Mouse (Mus musculus) gastrocnemius, adult 18-20 months (tissue): ENCODE measurements around the gene Zfp46. TPM values are rescaled to one million over a fixed set of nuclear protein-coding genes. Genes with fewer than 3 reads are reported as not detected.
A peak's percentile ranks its signal among the peaks of the same experiment; 100 is the strongest.

Experiments
- DNase-seq: peaks from one replicate; pipeline ENCODE4 v3.0.0; 2021; ENCODE audit warnings: low spot score
- total RNA-seq, 2 experiments: library from RNA; stranded (reverse); gene quantifications; 2 replicates each; pipeline ENCODE4 v1.2.3; 2021

Zfp46 gene
- total RNA-seq, 2 experiments from 2014 or later: 29.7 to 33.3 TPM

DNA sequence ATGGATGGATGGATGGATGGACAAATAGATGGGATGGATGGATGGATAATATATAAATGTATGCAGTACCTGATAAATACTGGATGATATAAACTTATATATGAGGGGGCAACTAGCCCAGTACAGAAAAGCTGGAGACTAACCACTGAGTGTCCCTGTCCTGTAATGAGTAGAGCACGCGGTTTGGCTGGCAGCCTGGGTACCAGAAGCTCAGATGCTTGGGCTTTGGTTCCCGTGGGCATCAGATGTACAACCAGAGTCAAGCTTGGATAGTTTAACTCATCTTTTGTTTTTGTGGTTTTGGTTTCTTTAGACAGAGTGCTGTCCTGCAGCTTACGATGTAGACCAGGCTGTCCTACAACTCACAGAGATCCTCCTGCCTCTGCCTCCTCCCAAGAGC lies 20.9 kb upstream of the Zfp46 start:
- DNase-seq: no peak

DNA sequence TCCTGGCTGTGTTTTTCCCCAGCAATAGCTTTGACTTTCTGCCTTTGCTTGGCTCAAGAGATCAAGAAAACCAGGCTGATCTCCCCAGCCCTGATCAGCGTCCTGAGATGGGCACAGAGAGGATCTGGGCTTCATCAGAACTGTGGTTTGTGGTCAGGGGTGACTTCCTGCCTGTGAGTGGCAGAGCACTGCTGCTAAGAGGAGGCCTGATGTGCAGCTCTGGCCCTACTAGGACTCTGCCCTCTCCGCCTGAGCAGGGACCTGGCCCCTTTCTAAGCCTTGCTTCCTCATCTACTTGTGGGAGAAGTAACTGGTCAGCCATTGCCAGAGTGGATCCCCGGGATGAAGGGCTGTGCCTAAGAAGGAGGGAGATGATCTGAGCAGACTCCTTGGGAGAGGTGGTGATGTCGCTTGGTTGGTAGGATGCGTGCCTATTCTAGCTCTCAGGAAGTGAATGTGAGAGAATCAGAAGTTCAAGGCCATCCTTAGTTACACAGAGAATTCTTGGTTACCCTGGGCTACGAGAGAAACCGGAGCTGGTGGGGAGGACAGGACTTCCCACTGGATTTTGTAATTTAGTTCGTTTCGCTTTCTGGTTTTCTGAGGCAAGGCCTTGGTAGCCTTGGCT lies 17.7 kb upstream of the Zfp46 start:
- no peak for DNase-seq

DNA sequence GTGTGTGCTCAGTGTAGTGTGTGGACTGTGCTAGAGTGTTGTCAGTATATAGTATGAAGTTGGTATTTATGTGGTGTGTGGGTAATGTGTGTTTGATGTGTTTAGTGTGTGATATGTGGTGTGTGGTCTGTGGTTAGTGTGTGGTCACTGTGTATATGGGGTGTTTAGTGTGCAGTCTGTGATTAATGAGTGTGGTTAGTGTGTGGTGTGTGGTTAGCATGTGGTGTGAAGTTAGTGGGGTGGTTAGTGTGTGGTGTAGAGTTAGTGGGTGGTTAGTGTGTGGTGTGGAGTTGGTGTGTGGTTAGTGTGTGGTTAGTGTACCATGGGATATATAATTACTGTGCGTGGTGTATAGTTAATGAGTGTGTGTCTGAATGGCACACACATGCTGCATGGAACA lies 15.6 kb upstream of the Zfp46 start:
- no peak for DNase-seq

DNA sequence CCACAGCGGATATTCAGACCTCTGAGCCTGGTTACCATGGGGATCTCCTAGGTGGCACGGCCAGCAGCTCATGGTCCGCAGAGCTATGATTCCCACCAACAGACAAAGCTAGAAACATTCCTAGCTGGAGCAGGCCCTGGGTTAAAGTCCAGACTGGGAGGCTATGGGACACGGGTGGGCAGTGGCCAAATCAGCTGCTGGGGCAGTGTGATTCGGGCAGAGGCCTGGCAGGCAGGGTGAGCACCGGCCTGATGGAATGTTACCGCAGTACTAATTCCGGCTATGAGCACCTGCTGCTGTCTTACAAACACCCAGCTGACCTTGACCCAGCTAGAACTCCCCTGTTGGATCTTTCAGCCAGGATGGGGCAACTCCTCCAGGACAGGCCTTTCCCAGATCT lies 13.8 kb upstream of the Zfp46 start:
- DNase-seq: peak; percentile 60

DNA sequence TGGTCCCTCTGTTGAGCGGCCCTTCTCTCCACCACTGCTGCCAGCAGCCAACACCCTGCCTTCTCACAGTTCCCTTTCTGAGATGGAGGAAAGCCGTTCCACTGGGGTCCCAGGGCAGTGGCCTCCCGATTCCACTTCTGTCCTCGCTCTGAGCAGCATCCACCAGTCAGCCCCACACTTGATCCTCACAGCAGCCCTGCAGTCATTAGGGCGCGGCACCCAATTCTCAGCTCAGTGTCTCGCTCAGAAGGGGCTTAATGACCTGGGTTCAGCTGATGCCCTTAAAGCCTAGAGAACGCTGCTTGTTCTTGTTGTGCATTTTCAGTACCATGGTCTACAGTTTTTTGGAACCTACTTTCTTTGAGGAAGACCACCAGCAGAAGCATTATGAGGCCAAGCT lies 3.4 kb upstream of the Zfp46 start:
- DNase-seq: no peak

DNA sequence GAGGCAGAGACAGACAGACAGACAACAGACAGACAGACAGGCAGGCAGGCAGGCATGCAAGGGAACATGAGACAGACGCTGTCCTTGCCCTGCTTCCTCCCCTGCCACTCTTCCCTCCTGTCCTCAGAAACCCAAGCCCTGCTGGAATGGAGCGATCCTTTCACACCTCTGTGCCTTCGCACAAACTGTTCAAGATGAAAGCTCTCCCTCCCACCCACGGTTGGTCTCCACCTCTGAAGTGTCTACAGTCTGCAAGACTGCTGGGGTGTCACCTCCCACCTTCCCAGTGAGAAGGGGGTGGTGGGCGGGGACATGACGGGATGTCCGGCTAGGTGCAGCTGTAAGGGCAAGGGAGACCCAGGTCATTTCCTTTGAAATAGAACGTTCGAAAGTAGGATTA lies 2.9 kb upstream of the Zfp46 start:
- peak; percentile 69 for DNase-seq

DNA sequence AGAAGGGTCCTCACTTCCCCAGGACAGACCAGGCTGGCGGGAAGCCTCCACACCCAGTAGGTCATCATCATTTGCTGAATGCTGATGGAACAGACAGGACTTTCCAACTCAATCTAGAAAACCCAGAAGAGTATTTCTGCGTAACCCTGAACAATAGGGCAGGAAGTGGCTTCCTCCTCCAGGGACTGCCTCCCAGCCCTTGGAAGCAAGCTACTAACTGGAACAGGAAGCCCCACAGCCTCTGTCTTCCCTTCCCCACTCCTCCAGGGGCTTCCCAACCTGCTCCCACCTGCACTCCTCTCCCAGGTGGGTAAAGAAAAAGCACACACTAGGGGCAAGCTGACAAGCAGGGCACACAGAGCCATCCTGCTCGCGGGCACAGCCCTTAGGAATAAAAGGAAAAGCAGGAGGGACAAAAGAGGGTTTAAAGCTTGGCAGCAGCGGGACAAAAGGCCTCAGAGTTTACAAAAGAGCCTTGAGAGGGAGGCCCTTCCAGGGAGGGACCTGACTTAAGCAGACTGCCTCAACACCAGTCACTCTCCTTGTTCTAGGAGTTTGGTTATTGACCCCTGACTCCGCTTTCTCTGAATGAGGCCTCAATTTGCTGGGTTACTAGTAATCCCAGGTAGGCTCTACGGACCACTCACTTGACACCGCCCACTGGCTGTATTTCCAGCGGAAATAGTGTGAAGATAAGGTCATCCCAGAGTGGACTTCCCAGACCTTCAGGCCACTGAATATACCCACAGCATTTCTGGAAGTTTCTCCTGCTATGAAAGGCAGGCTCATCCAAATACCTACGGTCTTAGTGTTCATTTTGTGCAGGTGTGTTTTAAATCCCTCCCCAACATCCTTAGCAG lies 1.6 kb upstream of the Zfp46 start:
- no peak for DNase-seq

DNA sequence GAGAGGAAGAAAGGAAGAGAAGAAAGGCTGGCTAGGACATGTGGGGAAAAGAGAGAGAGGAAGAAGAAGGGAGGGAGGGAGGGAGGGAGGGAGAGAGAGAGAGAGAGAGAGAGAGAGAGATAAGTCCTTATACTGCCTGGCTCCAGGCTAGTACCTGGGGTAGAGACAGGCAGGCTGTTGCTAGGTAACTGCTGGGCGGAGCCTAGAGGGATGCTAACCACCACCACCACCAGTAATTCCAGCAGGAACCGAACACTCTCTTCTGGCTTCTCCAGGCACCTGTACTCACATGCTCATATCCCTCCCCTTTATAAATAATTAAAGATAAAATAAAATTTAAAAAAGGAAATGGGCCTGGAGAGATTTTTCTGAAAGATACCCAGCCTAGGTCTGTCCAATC lies 700 bp upstream of the Zfp46 start:
- no peak for DNase-seq

DNA sequence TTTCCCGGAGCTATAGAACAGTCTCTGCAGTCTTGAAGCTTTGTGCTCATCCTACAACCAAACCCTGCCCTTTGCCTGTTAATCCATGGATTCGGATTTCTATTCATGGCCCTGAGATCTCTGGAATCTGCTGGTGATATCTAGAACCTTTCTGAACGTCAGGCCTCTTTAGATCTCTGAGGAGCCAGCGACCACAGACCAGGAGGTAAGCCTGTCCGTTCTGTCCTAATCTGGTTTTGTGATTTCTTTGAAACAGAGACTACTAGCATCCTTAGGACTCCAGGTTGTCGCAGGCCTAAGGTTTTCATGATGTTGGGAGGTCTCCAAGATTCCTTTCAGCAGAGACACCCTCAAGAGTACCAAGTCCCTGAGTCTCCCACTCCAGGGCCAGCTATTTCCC lies 408 bp downstream of the Zfp46 start:
- DNase-seq: no peak

DNA sequence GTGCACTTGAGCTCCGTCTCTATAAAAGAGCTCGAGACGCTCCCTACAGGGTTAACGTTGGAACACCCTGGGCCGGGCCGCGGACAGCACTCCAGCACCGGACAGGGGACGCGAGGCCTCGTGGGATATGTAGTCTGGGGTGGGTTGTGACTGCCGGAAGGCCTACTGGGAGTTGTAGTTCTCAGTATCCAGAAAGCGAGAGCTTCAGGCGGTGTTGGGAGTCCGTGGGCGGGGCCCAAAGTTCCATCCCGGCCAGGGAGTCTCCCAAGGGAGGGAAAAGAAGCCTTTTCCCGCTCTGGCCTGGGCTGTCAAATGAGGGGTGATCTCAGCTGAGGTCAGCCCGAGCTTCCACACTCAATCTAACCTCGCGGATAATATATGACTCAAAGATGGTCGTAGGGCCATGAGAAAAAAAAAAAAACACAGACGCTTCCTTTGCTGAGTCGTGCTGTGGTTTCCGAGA lies 896 bp downstream of the Zfp46 start:
- DNase-seq: peak; percentile 97

DNA sequence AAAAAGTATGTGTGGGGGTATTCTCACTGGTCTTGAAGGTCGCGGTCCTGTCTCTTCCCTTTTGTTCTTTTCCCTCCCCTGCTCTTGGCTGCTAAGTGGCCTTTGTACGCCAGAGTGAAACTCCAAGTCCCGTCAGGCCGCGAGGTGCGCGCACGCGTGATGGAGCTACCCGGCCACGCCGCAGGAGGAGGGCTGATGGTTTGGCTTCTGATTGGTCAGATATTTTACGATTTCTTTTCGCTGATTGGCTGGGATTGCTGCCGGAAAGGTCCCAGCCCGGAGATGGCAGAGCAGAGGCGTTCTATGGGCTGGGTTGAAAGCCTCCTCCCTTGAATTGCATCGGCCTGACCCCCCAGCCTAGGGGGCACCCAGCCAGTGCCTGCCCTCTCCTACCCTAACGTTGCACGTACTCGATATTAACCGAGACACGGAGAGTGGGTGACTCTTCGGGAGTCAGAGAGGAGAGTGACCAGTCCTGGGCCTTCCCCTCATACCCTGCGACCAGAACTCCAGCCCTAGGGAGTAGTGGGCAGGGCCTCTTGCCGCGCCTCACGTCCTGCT lies 1.4 kb downstream of the Zfp46 start:
- DNase-seq: peak; percentile 97

DNA sequence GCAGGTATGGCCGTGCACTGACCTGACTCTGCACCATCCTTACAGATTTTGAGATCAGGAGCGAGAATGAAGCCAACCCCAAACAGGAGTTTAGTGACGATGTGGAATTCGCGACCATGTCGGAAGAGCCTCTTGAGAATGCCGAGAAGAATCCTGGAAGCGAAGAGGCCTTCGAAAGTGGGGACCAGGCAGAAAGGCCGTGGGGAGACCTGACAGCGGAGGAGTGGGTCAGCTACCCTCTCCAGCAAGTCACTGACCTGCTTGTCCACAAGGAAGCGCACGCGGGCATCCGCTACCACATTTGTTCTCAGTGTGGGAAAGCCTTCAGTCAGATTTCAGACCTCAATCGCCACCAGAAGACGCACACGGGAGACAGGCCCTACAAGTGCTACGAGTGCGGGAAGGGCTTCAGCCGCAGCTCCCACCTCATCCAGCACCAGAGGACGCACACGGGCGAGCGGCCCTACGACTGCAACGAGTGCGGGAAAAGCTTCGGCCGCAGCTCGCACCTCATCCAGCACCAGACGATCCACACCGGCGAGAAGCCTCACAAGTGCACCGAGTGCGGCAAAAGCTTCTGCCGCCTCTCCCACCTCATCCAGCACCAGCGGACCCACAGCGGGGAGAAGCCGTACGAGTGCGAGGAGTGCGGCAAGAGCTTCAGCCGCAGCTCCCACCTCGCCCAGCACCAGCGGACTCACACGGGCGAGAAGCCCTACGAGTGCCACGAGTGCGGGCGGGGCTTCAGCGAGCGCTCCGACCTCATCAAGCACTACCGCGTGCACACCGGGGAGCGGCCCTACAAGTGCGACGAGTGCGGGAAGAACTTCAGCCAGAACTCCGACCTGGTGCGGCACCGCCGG lies 5.7 kb downstream of the Zfp46 start:
- no peak for DNase-seq

DNA sequence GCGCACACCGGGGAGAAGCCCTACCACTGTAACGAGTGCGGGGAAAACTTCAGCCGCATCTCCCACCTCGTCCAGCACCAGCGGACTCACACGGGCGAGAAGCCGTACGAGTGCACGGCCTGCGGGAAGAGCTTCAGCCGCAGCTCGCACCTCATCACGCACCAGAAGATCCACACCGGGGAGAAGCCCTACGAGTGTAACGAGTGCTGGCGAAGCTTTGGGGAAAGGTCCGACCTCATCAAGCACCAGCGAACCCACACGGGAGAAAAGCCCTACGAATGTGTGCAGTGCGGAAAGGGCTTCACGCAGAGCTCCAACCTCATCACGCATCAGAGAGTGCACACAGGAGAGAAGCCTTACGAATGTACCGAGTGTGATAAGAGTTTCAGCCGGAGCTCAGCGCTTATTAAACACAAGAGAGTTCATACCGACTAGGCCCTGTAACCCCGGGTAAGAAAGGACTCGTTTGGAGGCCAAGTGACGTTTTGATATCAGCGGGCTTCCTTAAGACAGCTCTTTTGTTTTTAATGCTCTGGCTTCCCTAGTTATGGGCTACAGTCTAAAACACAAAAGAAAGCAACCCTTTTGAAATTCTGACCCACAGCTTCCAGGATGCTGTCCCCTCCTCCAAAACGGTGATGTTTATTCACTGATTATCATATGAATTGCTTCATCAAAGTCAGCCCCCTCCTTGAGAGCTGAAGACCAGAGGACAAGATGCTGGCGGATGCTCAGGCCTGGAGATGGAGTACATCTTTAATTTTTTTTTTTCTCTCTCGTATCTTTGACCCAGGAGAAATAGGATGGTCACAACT lies 6.5 kb downstream of the Zfp46 start:
- DNase-seq: no peak

DNA sequence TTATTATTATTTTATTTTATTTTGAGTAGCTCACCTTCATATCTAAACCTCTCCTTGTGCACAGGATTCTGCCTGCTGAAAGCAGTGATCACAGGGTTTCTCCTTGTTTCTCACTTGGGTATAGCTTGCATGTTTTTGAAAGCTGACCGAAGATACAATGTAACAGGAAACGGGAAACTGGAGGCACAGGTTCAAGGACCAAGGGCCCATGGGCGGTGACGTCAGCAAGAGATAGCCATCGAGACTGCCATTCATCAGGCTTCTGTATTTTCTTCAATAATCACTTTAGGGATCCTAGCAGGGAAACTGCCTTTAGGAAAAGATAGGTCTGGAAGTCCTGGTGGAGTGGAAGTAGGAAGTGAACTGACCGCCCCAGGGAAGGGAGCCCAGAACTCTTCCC lies 7.2 kb downstream of the Zfp46 start:
- DNase-seq: no peak

DNA sequence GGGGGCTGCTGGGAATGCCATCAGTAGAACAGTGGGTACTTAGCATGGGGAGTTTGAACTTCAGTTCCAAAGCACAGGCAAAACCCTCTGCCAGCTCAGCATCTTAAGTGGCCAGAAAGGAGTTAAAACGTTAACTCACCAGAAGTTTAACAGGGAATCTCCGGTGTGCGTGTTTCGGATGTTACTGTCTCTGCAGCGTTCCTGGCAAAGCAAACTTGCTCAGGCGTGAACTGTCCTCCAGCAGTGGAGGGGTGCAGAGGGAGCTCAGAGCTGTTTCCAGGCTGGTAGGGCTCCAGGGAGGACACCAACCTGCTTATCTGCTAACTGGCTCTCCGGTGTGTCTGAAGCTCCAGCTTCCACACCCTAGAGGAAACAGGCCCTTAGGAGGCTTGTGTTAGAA lies 11.5 kb downstream of the Zfp46 start:
- DNase-seq: no peak

DNA sequence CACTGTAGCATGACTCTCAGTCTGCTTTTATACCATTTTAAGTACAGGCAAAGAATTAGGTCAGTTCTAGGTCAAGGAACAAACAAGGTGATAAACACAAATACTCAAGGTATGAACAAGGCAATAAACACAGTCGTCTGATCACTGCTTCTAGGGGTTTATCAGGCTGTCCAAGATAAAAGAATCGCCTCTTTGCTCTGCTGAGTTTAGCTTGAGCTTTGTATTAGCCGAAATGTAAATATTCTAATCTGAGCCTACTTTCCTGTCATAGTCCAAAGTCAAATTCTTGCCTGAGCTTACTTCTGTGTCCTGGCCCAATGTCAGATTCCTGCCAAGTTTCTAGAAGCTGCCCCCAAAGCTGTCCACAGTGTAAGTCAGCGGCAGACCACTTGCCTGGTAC lies 18.0 kb downstream of the Zfp46 start:
- DNase-seq: no peak

DNA sequence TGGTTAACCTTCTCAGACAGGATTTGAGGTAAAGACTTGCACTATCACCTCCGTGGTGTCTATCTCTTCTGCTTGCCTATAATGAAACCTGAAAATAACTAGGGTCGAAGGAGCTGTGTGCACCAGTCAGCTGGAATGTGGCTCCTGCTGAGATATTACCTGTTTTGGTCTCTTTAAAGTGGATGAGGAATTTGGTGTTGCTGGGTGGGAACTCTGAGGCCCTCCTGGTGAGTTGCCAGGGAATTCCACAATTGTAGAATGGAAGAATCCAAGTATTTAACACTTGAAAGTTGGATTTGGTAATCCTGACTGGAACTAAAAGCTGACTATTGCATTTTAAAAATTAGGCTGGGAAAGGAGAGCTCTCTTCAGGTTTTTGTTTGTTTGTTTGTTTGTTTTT lies 19.7 kb downstream of the Zfp46 start:
- no peak for DNase-seq

DNA sequence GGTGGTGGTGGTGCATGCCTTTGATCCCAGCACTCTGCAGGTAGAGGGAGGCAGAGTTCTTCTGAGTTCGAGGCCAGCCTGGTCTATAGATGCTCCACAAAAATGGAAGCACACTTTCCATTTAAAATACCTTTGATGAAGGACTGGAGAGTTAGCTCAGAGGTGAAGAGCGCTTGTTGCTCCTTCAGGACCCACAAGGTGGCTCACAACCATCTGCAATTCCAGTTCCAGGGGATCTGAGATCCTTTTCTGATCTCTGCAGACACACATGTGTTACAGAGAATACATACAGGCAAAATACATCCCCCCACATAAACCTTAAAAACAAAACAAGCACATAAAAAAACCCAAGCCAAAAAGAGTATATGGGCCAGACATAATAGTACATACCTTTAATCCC lies 23.9 kb downstream of the Zfp46 start:
- DNase-seq: no peak

DNA sequence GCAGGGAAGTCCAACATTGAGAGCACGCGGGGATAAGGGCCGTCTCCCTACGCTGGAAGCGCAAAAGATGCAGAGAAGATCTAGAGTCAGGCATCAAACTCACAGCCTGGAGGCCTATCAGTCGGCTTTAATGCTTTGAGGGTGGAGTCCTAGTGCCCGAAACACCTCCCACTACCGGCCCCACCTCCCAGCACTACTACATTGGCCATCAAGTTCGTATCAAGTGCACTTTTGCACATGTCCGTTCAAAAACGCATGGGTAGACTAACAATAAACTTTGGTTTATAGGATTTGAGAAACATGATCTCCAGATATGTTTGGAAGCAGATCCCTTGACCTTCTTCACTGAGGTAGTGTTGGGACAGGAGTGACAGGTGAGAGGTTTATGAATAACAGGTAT lies 25.3 kb downstream of the Zfp46 start:
- peak; percentile 22 for DNase-seq

DNA sequence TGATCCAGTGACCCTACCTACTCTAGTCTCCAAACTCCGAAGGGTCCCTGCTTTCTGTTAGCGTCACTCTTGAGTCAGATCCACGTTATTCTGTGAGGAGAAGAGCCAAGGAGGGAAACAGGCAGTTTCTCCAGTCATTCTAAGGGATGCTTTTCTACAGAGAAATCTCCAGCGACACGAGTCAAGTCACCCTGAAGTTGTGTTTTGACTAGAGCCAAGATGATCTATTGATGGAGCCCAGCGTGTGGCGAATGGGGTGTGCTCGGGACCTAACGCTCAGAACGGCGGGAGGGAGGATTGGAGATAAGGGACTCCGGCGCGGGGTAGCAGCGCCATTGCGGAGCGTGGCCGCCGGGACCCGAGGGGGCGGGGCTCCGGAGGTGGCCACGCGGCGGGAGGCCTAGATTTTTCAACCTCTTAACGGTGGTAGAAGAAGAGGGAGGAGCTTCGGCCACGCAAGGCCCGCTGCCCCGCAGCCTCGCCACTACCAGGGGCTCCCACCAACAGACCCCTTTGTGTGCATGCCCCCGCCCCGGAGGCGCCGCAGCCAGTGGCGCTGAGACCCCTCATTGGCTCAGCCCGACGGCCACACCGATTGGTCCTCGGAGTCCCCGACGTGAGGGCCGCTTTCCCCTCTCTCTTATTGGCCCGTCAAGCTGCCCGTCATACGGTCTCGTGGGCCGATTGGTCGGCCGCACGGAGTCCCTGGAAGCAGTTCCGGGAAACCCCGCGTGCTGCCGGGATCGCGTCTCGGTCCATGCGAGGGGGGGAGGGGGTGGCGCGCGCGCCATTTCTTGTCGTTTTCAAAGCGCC lies 26.0 kb downstream of the Zfp46 start, which contains the start of gene Hnrnpr:
Gene Hnrnpr, plus strand, starts transcription at position 714 of the 813 bp plus-strand sequence.
- DNase-seq: peak; percentile 99
